Mouse (Mus musculus) erythroblast, embryonic 14.5 days (primary cell): ENCODE measurements around the gene Mical3.

Experiments used
- GATA1 ChIP-seq: IDR thresholded peaks from 2 replicates; pipeline ENCODE4 v1.6.1; 2012; ENCODE audit warnings: low read length, inconsistent platforms, mixed read lengths
- TAL1 ChIP-seq: IDR thresholded peaks from 3 replicates; pipeline ENCODE4 v1.6.1; 2012; ENCODE audit warnings: low read length, inconsistent platforms, mixed read lengths

GRCm38 (mm10) chr6:121026019-121026584 is 104.7 kb downstream of the Mical3 start:
- TF ChIP-seq GATA1: no peak
- TF ChIP-seq TAL1: no peak
